Mouse (Mus musculus): Measurements from ENCODE around the gene Igfbp2.
A peak's percentile ranks its signal among the peaks of the same experiment; 100 is the strongest.

Igfbp2 gene

DNA sequence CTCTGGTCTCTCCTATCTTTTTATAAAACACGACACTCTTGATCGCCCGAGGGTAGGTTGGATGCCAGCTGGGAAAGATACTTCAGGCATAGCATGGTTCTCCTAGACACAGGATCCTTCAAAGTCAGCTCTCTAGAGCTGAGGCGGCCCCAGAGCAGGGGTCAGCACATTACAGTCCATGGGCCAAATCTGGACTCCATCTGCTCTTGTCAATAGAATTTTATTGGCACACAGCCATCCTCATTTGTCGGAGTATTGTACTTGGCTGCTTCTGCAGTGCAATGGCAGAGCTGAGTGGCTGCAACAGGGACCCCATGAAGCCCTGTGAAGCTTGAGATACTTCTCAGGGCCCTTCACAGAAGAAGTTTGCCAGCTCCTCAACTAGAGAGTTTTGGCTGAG is 9.1 kb upstream of the Igfbp2 start:
- DNase-seq (ENCODE audit: low spot score in 2 of 2): no peak

GRCm38 (mm10) chr1:72815616-72816015 is 8.7 kb upstream of the Igfbp2 start:
- DNase-seq (ENCODE audit: low spot score in 2 of 2): no peak

- DNase-seq (ENCODE audit: low spot score in 2 of 2): no peak
Observed at GRCm38 (mm10) chr1:72819995-72820394, 4.3 kb upstream of the Igfbp2 start.

GRCm38 (mm10) chr1:72822893-72823292 is 1.4 kb upstream of the Igfbp2 start:
- DNase-seq (ENCODE audit: low spot score in 2 of 2): no peak

- peak in 1 of 2 experiments; percentile 12 for DNase-seq (ENCODE audit: low spot score in 2 of 2)
Observed at GRCm38 (mm10) chr1:72824707-72825101, 401 bp downstream of the Igfbp2 start.

GRCm38 (mm10) chr1:72825286-72825685 is 983 bp downstream of the Igfbp2 start:
- DNase-seq (ENCODE audit: low spot score in 2 of 2): no peak

DNA sequence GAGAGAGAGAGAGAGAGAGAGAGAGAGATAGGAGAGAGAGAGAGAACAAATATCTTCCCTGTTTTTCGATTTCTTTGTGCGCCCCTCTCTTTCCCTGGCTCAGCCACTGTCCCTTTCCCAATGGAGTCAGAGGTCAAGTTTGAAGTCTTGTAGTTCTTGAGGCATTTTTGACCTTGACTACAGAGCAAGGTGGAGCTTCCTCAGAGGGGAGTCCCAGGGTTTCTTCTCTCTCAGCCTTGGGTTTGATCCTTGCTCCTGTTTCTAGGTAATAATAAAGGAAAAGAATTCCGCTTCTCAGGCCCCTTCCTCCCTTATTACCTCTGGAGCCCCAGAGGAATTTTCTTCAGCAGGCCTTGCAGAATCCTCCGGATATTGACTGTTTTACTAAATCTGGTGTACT is 1.6 kb downstream of the Igfbp2 start:
- DNase-seq (ENCODE audit: low spot score in 2 of 2): no peak

GRCm38 (mm10) chr1:72826446-72826845 is 2.1 kb downstream of the Igfbp2 start:
- DNase-seq (ENCODE audit: low spot score in 2 of 2): no peak

DNA sequence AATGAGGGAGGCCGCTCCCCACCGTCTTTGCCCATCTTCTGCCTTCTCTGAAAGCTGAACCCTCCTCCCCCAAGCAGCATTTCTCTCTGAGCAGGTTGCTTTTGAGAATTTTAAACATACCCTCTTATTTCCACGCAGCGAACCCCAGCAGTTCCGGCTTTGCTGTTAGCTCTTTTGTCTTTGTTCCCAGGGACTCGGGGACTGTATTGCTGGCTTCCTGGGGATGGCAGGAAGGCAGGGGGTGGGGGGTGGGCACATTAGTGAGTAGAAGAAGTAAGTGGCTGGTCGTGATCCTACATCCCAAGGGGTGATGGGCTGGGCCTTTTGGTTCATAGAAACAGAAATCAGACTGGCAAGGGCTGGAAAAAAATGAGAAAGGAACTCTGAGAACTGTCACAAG is 2.6 kb downstream of the Igfbp2 start:
- DNase-seq (ENCODE audit: low spot score in 2 of 2): no peak

GRCm38 (mm10) chr1:72827411-72828315 is 3.4 kb downstream of the Igfbp2 start:
- no peak for DNase-seq (ENCODE audit: low spot score in 2 of 2)

- DNase-seq (ENCODE audit: low spot score in 2 of 2): no peak
Observed at GRCm38 (mm10) chr1:72828843-72829242, 4.5 kb downstream of the Igfbp2 start.

DNA sequence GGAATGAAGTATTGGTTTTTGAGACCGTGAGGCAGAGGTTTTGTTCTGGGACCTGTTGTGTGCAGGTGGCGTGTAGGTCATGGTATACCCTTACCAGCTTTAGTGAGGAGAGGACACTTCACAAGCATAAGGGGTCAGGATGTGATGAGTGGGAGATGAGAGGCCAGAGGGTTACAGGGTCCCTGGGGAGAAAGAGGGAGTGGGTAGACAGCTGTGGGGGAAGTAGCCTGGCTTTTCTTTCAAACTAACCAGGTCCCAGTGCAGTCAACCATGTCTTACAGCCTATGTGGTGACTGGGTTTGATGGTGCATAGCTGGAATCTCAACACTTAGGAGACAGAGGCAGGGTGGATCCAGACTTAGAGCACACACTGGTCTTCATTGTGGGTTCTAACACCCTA is 6.2 kb downstream of the Igfbp2 start:
- no peak for DNase-seq (ENCODE audit: low spot score in 2 of 2)

DNA sequence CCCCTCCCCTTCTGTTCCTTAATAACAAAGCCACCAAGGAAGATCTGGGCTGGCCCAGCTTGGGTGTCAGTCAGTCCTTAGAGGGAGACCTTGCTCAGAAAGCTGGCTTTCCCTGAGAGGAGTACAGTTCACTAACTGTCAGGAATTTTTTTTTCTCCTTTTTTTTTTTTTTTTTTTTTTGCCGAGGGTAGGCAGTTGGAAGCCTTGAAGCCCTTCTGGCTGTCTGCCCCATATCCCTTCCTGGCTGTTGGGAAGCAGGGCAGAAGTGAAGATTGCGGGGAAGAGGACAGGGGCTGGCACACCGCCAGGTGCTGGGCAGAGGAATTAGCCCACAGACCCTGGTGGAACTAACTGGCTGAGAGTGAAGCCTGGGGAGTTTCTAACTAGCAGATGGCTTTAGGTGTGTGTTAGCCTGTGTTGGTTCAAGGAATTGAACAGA is 8.4 kb downstream of the Igfbp2 start:
- no peak for DNase-seq (ENCODE audit: low spot score in 2 of 2)

- no peak for DNase-seq (ENCODE audit: low spot score in 2 of 2)
Observed at GRCm38 (mm10) chr1:72833563-72833962, 9.3 kb downstream of the Igfbp2 start.

DNA sequence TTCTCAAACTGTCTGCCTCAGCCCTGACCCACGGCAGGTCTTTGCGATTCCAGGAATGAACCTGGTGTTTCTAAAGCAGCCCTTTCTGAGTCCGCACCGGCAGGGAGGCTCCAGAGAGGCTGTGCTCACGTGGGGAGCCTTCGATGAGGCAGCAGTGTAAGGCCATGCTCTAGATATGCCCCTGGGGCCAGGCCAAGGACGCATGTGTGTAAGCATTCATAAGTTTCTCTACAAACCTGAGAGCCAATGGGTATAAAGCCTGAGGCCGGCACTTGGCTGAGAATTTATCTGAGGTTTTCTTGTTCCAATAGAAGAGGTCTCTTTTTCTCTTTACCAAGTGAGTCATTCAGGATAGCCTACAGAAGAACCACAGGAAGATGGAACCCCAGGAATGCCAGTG is 15.1 kb downstream of the Igfbp2 start:
- no peak for DNase-seq (ENCODE audit: low spot score in 2 of 2)

DNA sequence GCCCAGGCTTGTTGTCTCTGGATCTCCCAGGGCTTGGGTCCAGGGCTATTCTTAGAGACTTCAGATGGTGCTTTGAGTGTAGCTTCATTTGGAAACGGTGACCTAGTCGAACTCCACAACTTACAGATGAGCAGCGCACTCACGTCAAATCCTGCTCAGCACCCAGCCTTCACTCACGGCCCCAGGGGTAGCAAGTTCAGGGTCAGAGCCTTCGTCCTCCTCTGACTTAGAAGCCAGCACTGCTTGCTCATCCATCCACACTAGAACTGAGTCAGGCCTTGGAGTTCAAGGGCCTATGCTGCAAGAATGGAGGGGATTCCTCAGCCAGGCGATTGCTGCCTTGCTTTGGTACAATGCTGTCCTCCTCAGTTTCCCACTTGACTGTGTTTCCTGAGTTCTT is 15.5 kb downstream of the Igfbp2 start:
- no peak for DNase-seq (ENCODE audit: low spot score in 2 of 2)

- no peak for DNase-seq (ENCODE audit: low spot score in 2 of 2)
Observed at GRCm38 (mm10) chr1:72842666-72843459, 18.6 kb downstream of the Igfbp2 start.

GRCm38 (mm10) chr1:72844675-72845074 is 20.4 kb downstream of the Igfbp2 start:
- no peak for DNase-seq (ENCODE audit: low spot score in 2 of 2)

GRCm38 (mm10) chr1:72847849-72848380 is 23.6 kb downstream of the Igfbp2 start:
- no peak for DNase-seq (ENCODE audit: low spot score in 2 of 2)

- no peak for DNase-seq (ENCODE audit: low spot score in 2 of 2)
Observed at GRCm38 (mm10) chr1:72849037-72849436, 24.7 kb downstream of the Igfbp2 start.

GRCm38 (mm10) chr1:72853759-72854158 is 29.5 kb downstream of the Igfbp2 start:
- no peak for DNase-seq (ENCODE audit: low spot score in 2 of 2)
